Mouse (Mus musculus) liver, adult 2 months (tissue): ENCODE measurements at regions not wholly inside any gene's neighbourhood (a gene's known extent, or its start where the extent isn't known, plus 50 kb on each side); places are given as distances from the start of the nearest gene placed in this dataset.

Experiments used
- CTCF ChIP-seq: fragments of 200-500 bp; IDR thresholded peaks from 2 replicates; pipeline ENCODE4 v1.5.1; 2011; ENCODE audit warnings: low read depth, low read length, control low read depth
- POLR2A ChIP-seq: fragments of 200-500 bp; IDR thresholded peaks from 2 replicates; pipeline ENCODE4 v1.6.1; 2011; ENCODE audit warnings: low read length, control low read depth; ENCODE audit not compliant: insufficient read depth; ENCODE audit errors: extremely low read depth

DNA sequence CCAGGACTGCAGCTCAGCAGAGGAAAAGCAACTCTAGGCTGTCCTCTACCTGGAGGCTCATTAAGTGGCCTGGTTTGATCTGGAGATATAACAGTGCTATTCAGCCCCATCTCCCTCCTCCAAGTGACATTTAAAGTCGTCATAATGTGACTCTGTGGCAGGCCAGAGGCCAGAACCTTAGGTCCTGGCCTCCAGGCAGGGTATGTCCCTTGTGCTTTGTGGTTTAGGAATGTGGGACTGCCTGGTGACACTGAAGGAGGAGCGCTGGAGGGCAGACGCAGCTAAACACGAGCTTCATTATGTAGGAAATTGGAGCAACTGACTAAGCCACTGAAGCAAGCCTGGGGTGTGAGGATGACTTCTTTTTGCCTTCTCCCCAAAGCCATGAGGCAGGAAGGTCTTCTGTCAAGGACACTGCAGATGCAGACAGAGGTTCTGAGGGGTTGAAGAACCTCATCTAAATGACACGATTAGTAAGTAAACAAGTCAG, 290.9 kb upstream of the Id2 start:
- TF ChIP-seq POLR2A, result no peak
- TF ChIP-seq CTCF, result no peak
